Mouse (Mus musculus) lung, adult 18-20 months (tissue): Measurements from ENCODE around the gene Tsga10ip.
"Not testable (repeated sequence)": the region's sequence is repeated elsewhere in the genome, so short reads cannot be mapped to it uniquely, and the experiment has no call there.

Experiments
- DNase-seq, 2 experiments: peaks; one replicate each; pipeline ENCODE4 v3.0.0; 2022; ENCODE audit warnings: mixed read lengths in 2 of 2

Gene Tsga10ip

DNA sequence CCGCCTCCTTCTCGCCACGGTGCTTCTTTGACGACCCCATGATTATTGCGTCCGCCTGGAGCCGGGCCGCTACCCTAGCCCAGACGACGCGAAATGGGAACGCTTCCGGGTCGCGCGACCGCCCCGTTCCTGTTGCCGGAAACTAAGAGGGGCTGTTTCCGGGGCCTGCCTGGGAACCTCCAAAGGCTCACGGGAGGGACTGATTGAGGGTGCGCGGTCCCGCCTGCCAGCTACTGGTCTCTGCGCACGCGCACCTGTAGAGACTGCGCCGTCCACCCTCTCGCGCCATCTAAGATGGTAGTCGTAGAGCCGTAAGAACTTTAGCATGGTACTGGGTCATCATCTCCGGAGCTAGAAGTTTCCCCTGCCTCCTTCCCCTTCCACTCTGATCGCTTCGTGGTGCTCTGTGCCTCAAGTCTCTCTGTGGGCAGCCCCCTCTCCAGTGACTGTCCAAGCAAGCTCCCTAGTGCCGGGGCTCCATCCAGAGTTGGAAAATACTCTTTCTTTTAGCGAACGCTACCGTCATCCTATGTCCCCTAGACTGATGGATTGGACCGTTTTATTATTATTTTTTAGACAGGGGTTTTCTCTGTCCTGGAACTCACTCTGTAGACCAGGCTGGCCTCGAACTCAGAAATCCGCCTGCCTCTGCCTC, 13.6 kb downstream of the Tsga10ip start, which contains the start of gene Sart1:
TSS of gene Sart1 (minus strand) at position 116 of the 655 bp plus-strand sequence.
- DNase-seq, result peak; percentile 96 to 97

DNA sequence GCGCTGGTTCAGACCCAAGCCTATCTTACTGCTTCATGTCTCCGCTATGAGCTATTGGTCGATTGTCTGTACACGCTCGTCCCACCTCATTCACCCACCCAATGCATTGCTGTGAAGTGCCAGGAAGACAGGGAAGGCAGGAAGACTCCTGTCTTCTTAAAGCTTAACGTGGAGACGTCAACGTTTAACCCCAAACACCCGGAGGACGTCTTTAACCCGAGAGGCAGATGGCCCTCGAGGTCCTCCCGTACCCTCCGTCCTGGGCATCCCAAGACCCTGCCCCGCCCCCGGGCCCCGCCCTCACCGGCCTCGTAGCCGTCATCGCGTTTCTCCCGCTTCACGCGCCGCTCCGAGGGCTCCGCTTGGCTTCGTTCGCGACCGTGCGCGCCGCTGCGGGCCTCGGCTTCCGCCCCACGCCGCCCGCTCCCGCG, 14.3 kb downstream of the Tsga10ip start:
- DNase-seq, result no peak

DNA sequence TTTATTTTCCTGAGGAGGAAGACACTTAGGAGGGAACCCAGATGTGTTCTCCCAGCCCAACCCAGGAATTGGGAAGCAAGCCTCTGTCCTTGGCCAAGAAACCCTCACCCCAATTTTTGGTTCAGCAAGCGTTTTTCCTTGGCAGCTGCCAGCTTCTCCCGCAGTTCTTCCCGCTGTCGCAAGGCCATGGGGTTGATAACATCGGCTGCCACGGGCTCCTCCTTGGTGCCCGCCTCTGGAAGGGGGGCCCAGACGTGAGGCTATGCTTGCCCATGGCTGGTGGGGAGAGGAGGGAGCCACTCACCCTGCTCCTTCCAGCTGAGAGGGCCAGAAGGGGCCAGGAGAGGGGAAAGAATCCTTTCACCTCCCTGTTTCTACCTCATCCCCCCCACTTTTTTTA, 17.6 kb downstream of the Tsga10ip start:
- DNase-seq, result no peak

DNA sequence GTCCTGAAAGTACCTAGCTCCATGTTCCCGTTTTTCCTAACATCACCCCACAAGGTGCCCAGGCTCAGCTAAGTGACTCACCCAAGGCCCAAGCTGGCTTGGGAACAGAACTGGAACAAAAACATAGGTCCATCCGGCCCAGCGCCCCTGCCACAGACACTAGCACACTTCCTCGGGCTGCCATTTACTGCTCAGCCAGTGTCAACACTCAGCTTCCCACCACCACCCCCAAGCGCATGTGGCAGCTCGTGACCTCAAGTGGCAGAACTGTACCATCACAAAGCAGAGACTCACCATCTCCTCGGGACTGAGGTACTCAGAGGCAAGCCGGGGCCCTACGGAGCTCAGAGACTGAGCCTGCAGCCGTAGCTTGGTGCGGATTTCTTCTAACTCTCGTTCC, 19.0 kb downstream of the Tsga10ip start:
- no peak for DNase-seq

DNA sequence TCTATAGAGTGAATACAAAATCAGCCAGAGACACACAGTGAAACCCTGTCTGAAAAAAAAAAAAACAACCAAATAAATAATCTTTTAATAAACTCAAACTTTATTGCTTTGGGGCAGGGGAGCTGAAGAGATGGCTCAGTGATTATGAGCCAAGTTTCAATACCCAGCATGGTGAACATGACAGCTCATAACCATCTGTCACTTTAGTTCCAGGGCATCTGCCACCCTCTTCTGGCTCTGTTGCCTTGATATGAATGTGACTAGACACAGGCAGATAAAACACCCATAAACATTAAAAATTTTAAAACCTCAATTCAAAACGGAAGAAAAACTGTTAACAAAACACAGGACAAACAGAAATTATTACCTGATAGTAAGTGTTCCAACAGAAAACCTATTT, 24.9 kb downstream of the Tsga10ip start:
- no peak for DNase-seq

DNA sequence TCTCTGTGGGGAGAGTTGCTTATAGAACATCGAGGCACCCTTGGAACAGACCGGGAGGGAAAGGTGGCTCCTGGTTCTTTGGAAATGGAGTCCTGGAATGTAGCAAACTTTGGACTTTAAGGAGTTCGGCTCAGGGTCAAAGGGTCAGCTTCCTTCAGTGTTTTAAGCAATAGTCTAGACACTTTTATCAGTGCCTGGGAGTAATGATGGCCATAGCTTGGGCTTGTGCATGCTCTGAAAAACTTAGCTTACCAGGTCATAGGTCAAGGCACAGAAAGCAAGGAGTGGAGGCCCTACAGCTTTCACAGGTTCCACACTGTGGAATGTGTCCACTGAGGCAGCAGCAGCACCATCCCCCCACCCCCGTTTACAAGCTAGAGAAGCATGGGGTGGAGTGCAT, 27.6 kb downstream of the Tsga10ip start:
- DNase-seq, result no peak

DNA sequence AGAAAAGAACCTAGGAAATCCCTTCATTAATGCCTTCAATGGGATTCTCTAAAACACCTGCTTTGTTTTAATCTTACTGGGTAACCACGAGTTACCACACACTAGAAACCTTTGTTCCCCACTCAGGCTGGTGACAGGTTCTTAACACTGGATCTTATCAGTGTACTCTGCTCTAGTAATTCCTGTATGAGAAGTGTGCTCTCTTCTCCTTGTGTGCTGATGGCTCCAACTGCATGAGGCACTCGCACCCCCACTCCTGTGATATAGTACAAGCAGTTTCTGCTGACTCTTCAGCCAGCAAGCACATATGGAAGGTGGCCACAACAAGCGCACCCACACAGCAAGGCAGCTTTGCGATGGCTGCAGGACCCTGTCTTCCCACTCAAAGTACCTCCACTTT, 28.1 kb downstream of the Tsga10ip start:
- DNase-seq, result no peak

DNA sequence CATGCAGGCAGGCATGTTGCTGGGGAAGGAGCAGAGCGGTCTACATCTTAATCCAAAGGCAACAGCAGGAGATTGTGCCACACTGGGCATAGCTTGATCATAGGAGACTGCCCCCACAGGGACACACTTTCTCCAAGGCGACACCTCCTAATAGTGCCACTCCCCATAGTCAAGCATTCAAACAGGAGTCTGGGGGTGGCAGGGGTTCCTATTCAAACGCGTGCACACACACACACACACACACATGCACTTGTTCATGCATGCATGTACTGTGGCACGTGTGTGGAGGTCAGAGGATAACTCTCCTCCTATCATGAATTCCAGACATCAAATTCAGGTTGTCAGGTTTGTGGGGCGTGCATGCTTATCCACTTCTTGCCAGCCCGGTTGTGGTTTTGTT, 29.6 kb downstream of the Tsga10ip start:
- no peak for DNase-seq

DNA sequence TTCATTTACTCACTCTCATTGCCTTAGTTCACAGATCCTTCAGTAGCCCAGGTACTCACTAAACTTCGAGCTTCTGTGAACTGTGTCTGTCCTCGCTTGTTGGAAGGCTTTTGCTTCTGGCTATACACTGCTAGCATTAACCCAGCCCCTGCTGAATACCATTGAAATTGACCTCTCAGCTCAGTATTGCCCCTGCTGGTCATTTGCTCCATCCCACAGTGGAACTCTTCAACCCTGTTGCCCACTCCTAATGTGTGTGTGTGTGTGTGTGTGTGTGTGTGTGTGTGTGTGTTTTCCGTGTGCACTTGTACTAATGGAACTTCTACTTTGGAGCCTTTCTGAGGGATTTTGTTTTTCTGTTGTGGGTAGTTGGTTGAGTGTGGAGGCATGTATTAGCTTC, 31.4 kb downstream of the Tsga10ip start:
- DNase-seq, result no peak

DNA sequence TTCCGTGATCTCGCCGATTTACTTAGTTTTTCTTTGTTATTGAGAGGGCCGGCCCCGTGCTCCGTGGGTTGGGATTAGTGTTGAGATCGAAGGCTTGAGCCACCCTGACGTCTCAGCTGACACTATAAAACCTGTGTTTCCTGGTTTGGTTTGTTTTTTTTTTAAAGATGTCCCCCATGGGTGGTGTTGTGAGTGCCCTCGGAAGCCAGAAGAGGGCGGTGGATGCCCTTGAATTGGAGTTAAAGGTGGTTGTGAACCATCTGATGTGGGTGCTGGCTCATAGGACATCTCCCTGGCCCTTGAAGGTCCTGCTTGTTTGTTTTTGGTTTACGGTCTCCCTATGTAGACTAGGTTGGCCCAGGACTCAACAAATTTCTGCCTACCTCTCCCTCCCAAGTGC, 34.9 kb downstream of the Tsga10ip start:
- DNase-seq, result no peak

DNA sequence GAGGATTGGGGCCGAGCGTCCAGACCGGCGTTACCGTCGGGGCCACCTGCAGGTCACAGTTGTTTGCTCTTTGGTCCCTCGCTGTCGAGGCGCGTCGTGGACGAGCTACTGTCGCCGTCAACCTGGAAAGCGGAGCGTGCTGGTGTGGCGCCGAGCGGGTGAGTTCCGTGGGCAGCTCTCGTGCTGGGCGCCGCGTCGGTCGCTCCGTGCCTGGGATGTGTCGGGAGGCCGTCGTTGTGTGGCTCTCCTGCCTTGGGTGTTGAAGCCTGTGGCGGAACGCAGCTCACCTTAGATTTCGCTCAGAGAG, 35.3 kb downstream of the Tsga10ip start, which contains the start of gene Banf1:
TSS of gene Banf1 (minus strand) at position 116 of the 307 bp plus-strand sequence.
- no peak for DNase-seq

DNA sequence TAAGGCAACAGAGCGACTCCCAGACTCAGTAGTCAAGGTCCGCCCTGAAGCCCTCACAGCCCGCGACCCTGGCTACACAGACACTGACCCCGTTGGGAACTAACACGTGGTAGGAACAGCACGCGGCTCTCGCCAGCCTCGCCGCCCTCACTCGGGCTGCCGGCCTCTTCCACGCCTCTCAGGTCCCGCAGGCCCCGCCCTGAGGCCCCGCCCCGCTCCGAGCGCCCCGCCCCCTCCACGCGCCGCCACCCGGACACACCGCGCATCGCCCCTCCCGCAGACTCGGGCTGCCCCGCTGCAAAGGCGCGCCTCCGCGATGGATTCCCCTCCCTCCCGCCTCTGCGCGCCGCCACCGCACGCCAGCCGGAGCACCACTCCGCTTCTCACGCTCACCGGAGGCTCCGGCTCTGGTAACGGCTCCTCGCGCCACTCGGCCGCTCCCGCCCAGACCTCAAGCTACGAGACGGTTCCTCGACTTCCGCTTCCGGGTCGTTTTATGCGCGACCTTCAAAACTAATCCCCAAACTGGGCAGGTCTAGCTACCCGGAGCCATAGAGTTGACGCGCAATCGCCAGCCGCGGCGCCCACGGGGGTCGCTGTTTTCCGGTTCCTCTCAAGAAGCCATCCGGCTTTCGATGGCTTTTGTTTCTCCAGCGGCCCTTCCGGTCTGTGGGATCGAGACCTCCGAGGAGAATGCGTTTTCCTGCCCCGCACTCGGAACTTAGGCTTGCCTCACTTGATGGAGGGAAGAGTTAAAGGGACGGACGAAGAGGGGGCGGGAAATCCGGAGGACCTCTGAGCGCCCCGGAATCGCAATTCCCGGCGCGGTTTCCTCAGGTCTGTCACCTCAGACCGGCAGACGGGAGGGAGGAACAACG, 35.9 kb downstream of the Tsga10ip start, which contains the start of gene Eif1ad:
TSS of gene Eif1ad (plus strand) at position 567 of the 878 bp plus-strand sequence.
- DNase-seq, result peak; percentile 93 to 95

DNA sequence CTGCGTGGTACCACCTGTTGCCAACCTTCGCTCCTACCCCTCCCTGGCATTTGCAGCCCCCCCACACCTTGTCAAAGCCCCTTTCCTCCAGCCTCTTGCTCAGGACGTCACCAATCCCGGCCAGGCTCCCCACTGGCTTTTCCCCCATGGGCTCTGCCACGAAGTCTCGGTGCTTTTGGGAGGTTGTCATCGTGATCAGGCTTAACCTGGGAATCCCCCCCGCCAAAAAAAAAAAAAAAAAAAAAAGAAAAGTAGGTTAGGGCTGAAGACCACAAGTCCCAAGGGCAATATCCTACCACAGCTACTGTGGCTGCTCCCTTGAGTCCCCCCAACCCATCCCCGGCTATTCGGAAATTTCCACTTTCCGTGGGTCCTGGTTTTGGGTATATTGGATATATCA, 36.6 kb downstream of the Tsga10ip start:
- DNase-seq, result no peak

DNA sequence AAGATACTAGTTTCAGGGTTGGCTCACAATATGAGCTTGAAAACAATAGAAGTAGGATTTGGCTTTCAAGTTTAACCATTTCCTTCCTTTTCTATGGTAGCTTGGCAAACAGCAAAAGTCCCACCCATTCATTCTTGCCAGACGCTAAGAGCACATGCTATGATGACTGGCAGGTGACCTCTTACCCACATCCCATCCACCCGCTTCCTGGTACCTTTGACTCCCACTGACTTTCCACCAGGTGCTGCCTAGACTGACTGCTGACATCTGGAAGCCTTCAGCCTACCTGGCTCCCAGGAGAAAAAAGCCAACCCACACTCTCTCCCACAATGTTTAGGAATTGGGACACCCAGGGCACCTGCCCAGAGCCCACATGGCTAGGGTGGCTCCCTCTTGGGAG, 38.2 kb downstream of the Tsga10ip start:
- no peak for DNase-seq

DNA sequence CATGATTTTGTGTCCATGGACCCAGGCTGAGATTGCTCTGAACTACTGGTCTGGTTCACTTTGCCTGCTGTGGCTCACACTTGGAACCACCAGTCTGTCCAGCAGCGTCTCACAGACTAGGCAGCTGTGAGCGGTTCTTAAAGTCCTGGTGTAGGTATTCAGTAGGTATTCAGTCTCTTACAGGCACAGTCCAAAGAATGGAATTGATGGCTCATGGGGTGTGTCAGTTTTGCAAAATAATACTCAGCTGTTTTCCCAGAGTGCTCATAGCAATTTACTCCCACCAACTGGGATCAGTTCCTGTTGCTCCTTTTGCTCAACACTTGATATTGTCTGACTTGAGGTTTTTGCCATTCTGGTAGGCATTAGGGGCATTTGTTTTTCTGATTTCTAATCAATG, 40.1 kb downstream of the Tsga10ip start:
- DNase-seq, result no peak

DNA sequence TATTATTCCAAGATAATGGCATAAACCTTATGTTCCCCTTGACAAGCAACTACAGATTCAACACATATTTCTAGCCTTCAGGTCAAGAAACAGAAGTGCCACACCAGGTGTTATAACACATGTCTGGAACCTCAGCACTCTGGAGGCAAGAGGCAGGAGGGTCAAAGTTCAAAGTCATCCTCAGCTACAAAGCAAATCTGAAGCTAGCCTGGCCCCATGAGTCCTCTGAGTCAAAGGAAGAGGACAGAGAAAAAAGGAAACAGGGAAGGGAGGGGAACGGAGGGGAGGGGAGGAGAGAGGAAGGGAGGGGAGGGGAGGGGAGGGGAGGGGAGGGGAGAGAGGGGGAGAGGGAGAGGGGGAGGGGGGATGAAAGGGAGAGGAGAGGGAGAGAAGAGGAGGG, 46.2 kb downstream of the Tsga10ip start:
- no peak for DNase-seq

DNA sequence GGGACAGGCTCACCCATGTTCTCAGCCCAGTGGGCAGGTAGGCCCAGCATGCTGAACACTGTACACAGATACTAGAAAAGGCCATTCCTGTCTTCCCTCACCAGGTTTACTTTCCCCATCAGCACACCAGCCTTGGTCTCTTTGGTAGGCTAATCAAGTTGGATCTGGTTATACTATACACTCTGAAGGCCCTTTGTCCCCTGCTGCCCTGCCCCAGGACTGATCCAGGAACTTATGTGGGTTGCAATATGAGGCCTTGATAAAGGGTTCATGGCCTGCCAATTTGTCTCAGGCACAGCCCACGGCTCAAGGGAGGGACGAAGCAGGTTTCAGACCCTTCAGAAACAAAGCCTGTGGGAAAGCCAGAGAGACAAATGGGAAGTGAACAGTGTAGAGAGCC, 48.7 kb downstream of the Tsga10ip start:
- no peak for DNase-seq

DNA sequence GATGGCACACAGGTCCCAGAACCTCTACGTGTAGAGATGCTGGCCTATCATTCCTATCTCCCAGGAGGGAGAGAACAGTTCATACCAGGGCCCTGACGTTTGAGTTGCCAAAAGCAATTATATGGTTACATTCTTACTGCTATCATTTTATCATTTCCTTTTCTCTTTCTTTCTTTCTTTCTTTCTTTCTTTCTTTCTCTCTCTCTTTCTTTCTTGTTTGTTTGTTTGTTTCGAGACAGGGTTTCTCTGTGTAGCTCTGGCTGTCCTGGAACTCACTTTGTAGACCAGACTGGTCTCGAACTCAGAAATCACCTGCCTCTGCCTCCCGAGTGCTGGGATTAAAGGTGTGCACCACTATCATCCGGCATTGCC, 52.8 kb downstream of the Tsga10ip start, which contains the start of gene Cst6:
TSS of gene Cst6 (minus strand) at position 73 of the 372 bp plus-strand sequence.
- DNase-seq, result not testable (repeated sequence)

DNA sequence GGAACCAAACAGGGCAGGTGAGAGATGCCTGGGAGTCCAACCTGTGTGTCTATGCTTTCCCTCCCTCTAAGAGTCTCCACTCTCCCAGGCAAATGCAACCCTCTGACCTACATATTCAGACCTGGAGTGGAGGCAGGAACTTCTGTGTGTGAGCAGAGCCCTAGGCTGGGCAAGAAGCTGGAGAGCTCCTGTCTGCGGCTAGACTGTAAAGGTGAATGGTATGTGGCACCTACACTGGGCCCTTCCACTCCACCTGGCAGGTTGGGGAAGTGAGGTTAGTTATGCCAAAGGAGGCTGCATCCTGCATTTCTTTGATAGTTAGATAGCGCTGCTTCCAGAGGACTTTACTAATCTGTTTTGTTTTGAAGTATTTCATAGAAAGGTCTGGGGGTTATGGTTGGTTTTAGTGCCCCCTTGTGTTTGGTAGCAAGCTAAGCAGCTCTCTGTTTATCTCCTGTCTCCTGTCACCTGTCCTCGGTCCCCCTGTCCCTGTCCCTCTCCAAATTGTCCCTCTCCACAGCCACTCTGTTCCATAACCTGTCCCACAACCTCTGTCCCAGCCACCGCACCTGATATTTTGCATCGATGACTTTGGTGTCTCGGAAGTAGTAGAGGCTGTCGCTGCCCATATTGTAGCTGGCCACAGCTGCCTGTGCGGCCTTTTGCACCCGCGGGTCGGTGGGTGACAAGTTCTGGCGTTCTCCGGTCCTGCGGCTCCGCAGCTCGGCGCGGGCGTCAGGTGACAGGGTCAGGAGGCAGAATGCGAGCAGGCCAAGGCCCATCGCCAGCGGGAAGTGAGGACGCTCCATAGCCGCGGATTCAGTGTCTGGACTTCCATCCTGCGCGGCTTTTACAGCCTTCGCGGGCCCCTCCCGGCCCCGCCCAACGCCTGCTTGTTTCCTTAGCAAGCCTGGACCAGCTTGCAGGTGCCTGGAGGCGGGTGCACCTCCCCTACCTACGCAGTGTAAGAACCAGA, 53.5 kb downstream of the Tsga10ip start:
- DNase-seq, result no peak

DNA sequence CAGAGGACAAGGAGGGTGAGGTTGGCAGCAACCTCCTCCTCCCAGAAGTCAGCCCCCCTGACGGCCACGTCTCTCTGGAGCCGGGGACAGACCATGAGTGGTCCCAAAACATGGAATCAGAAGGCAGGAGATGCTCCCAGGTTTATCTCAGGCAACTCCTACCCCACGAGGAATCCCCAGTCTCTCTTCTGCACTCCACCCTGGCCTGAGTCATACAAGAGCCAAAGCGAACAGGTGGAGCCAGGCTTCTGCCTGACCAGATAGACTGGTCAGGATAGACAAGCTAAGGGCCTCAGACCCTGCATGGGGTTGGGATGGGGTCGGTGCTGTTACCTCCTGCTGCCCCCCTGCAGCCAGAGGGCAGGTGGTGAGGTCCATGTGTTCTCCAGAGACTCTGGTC, 54.3 kb downstream of the Tsga10ip start:
- no peak for DNase-seq

DNA sequence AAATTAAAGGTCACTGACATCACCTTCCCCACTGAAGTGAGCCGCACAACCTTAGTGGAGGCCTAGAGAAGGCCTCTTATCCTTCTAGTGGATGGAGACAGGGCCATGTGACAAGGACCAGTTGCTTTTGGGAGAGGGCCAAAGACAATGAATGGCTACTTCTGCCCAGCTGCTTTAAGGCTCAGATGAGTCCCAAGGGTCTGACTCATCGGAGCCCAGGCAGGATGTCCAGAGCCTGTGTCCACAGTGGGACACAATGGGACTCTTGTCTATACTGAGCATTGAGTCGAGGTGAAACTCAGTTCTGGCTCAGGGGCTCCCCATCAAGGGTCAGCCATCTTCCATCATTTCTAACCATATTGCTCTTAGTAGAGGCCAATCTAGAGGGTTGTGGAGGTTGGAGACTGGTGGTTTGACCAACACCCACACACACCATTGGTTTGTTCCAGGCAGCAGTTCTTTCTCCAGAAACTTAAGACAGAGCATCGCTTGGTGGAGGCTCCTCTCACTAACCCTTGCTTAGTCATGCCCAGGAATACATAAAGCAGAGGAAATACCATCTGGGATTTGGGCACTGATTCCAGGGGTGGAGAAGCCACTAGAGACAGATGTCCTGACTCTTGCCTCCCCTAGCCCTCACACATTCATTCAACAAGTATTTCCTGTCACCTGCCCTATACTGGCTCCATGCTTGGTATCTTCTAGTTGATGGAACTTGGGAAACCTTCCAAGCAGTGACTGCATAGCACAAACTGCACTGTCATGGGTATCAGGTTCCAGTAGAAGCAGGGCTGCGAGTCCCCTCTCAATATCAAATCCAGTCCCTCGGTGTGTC, 56.8 kb downstream of the Tsga10ip start:
- no peak for DNase-seq

DNA sequence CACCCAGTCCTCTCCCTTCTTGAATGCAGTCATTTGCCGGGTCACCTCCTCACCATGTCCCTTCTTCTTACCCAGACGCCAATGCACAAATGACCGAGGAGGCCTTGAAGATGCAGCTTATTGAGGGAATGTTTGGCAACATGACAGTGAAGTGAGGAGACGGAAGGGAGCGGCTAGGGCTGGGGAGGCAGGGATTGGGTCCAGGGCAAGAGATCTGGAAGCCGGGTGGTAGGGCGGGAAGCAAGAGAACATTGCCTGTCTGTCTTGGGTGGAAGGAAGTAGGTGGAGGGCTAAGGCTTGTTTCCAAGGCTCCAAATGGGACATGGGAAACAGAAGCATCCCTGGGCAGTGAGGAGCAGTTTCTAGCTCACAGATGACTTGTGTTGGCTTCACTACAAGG, 61.0 kb downstream of the Tsga10ip start:
- peak in 1 of 2 experiments; percentile 10 for DNase-seq
